Mouse (Mus musculus): ENCODE results near the gene Cyyr1.

Gene Cyyr1

DNA sequence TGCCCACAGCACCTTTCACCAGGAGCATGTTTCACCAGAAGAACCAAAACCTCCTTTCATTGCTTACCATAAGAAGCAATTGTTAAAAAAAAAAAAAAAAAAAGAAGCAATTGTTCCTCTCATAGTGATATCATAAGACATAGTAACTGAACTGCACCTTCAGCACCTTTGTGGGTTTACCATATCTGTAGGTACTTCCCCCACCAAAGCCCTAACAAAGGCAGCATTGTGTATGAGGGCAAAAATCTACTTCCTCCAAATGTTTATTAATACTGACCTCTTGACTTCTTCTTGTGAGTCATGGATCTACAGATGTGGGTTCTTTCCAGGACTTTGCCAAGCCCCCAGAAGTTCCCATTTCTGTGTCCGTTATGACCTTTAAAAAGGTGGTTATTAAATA is 98.2 kb downstream of the Cyyr1 start:
- no peak for DNase-seq

DNA sequence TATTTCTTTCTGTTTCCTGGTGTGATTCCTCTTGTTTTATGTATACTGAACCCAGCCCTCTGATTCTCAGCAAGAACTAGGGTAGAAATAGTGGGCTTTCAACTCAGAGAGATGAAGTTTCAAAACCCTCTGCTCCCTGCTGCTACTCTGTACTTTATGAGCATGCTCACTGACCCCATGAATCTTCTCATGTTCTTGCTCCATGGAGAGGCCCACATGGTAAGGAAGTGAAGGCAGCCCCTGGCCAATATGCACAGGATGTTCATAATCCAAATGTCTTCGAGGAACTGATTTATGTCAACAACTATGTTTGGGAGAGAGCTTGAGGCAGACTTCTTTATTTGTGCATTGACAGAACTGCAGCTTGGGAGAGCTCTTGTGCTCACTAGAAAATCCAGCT is 106.9 kb downstream of the Cyyr1 start:
- DNase-seq = no peak

DNA sequence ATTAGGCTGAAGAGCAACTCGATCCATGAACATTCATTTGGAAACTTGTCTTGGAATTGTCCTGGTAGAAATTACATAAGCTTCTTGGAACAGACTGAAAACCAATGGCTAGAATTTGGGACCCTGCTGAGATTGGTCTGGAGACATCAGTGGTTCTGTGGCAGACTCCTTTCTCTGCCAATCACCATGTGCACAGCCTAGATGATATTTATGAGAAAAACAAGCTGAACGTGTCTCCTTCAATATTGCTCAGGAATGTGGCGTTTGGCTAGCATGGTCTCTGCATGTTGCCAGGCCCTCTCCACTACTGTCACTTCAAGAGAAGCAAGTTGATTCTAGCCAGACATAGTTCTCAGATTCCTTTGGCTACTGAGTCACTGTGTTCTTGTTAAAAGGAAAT is 107.4 kb downstream of the Cyyr1 start:
- peak in 1 of 2 experiments; percentile 11 for DNase-seq

DNA sequence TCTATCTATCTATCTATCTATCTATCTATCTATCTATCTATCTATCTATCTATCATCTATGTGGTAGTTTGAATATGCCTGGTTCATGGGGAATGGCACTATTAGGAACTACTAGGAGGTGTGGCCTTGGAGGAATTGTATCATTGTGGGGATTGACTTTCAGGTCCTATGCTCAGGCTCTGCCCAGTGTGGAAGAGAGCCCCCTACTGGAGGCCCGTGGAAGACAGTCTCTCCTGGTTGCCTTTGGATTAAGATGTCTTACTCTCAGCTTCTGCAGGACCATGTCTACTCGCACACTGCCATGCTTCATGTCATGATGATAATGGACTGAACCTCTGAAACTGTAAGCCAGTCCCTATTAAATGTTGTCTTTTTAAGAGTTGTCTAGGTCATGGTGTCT is 117.8 kb downstream of the Cyyr1 start:
- DNase-seq = peak; percentile 18 to 40

DNA sequence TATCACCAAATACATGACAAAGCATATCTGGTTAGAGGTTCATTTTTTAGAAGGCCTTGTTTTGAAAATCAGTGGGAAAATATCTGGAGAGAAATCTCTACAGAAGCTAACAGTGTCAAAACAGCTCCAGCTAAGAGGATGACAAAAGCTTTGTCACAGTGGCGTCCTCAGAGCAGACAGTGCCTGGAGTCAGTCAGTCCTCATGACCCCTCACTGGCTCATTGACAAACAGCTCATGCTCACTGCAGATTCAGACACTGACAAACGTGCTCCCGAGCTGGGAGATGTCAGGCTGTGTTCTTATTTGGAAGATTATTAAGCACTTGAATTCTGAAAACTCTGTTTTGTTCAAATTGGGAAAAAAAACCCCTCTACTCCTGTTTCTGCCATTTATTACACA is 124.0 kb downstream of the Cyyr1 start:
- DNase-seq = peak in 1 of 2 experiments; percentile 9

DNA sequence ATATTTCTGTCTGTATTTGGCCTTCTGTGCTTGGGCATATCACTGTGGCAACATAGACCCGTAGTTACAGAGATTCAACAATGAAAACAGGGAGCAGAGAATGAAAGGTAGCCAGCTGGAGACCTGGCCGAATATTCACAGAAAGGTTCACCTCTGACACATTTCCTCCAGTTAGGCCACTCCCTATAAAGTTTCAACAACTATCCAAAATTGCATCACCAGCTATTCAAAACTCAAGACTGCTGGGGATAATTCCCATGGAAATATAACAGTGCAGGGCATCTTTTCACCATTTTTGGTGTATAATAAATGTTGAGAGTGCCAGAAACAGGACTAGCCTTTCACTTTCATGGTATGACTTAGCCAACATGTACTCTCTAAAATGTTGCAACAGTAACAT is 130.3 kb downstream of the Cyyr1 start:
- DNase-seq = no peak

DNA sequence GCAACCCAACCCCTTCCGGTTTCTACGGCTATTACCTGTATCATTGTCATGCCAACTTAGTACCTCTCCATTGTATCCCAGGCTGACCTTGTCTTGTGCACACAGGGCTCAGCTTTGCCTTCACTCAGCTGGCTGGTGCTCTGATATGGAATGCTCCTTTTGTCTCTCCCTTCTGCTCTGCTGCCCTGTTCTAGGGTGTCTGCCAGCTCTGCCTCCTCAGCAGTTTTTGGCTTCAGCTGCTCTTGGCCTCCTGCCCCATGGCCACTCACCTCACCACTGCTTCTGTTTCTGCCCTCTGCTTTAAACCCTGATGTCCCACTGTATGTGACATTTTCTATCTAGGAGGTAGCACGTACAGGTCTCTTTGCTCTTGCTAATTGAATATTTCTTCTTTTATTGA is 137.8 kb downstream of the Cyyr1 start:
- DNase-seq = no peak

DNA sequence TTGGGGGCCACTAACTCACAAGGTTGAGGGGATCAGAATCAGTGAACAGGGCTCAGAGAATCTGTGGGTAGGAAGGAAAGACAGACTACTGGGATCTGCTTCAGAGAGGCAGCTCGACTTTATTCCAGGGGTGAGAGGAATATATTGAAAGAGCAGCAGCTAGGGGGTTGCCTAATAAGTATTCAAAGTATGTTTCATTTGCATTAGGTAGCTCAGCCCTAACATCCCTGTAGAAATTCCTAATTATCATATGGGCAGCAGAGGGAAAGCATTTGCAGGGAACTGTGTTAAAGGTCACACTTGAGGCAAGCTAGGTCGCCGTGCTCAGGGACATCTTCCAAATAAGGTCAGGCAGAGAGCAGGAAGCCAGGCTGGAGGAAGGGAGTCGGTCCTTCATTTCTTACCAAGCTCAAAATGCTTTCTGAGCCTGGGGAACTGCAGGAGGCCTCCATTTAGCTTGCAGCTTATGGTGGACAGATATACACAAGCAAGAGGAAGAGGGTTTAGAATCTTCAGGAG is 159.7 kb downstream of the Cyyr1 start:
- DNase-seq = peak in 1 of 2 experiments; percentile 25

DNA sequence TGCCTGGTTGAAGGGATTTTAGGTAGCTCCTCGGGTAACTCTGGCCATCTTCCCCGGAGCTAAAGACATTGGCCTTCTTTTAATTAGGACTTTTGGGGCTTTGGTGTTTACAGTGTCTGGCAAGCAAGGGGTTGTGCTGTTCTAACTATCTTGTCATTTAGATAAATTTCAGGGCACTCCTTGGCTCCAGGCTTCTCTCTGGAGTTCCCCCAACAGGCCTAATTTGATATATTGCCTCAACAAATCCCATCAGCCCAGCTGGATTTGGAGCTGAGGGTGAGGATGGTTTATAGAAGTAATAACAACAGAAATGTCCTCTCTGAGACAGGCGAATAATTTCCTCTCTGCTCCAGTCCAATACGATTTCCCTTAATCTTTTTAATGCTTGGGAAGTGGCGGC is 166.4 kb downstream of the Cyyr1 start:
- DNase-seq = no peak

All from kidney, postnatal 4 days (tissue).